Mouse (Mus musculus) heart, postnatal 0 days (tissue): ENCODE data around the gene 1700123O20Rik.

Experiments
- CTCF ChIP-seq: IDR thresholded peaks from 2 replicates; pipeline ENCODE4 v1.5.1; 2016; ENCODE audit warnings: antibody characterized with exemption, control low read depth, low read depth
- EP300 ChIP-seq: IDR thresholded peaks from 2 replicates; pipeline ENCODE4 v1.6.1; 2016; ENCODE audit warnings: antibody characterized with exemption, low read depth

- TF ChIP-seq CTCF, result no peak
- no peak for TF ChIP-seq EP300
Observed at GRCm38 (mm10) chr14:54720654-54721350, 34.8 kb downstream of the 1700123O20Rik start.
